Mouse (Mus musculus) embryo, embryonic 9.5 days (tissue): ENCODE measurements around the gene Mtcp1.

Source experiments
- DNase-seq: peaks from one replicate; pipeline ENCODE4 v3.0.0-alpha.2; 2017; ENCODE audit errors: extremely low spot score

The Mtcp1 gene

DNA sequence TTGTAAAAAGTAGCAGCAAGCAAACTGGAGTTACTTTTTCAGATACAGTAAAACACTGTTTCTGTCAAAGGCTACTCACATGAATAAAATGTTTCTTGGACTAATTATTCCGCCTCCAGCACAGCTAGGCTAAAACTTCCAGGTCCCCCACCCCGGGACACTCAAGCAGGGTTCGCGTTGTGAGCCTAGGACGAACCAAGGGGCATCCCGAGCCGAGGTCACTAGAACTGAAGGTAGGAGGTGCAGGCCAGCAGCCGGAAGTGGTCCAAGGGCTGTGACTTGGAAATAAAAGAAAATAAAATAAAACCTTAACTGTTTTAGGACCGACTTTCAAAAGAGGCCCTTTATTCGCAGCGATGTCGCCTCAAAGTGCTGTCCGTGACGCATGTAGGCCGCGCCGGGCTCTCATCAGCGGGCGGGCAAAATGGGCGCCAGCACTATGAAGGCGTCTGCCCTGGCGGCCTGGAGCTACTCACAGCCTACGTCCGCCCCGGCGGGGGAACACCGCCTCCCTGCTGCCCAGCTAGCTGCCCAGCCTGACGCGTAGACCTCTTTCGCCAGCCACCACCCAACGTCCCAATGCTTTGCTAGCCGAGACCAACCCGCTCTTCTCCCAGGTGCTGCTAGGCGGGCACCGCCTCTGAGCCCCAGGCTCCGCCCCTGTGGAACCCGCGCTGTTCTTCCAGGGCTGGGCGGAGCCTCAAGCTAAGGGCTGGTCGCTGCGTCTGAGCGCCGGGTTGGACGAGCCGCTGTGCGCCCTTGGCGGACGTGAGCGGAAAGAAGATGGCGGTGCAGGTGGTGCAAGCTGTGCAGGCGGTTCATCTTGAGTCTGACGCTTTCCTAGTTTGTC is at the start of gene Mtcp1, which contains the start of the genes Cmc4 and Brcc3:
Gene Mtcp1, minus strand, starts transcription at position 653 of the 850 bp plus-strand sequence.
Gene Cmc4, minus strand, starts transcription at position 649 of the 850 bp plus-strand sequence.
Gene Brcc3, plus strand, starts transcription at position 693 of the 850 bp plus-strand sequence.
- peak; percentile 82 for DNase-seq

DNA sequence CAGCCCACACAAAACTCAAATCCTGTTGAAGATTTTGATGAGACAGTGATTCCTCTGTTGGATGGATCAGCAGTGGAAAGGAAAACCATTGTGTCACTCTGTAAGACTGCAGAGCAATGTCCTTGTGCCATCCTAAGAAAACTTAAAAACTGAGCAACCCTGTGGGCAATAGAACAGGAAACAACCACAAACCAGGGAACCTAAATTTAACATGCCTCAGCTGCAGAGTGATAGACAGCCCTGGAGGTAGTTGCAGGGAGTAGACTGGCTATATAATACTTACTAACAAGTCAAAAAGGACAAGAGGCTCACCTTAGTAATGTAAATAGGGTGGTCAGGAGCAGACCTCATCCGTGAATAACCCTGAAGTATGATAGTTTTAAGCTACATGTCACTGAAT is 38.2 kb upstream of the Mtcp1 start:
- no peak for DNase-seq

DNA sequence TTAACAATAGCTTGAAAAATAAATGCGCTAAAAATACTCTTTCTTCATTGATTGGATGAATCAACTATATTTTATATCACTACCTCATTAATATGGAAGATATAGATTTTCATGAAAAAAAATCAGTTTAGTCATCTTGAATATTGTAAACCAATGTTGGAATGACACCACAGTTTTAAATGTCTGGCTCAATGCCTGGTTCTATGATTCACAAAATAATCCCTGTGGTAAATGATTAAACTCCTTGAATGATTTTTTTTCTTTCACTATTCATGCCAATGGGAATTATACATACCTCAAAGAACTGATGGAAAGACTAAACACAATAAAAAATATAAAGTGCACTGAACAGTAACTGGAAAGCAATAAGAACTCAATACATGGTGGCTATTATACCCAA is 6.7 kb downstream of the Mtcp1 start:
- no peak for DNase-seq

DNA sequence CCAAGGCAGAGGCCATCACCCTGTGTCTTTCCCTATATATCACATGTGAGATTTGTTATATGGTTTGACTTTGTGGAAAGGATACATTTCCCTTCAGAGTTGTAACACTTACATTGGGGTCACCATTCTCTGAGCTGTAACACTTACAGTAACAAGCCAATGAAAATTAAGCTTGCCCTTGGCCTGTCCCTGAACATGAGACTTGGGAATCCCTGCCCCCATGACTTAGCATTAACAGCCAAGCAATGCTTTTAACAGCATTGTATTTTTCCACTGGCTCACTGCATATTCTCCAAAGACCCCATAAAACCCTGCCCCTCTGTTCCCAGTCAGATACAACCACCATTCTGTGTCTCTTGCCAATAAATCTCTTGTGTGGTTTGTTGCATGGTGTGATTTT is 13.0 kb downstream of the Mtcp1 start:
- DNase-seq = no peak

DNA sequence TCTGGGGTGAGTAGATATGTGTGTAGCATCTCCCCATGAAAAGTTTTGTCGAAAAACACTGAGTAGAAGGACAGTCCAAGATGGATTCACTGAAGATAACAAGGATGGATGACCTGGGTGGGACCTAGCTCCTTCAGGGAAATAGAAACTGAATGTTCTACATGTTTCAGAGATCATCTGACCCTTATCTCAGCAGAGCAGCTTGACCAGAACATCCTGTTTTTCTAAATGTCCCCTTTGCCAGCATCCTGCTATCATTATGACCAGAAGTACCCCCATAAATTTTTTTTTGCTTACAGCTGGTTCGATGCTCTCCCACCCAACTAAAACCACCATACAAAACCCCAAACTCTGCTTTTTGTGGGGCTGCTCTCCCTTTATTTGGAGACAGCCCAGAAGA is 13.7 kb downstream of the Mtcp1 start:
- DNase-seq = no peak

DNA sequence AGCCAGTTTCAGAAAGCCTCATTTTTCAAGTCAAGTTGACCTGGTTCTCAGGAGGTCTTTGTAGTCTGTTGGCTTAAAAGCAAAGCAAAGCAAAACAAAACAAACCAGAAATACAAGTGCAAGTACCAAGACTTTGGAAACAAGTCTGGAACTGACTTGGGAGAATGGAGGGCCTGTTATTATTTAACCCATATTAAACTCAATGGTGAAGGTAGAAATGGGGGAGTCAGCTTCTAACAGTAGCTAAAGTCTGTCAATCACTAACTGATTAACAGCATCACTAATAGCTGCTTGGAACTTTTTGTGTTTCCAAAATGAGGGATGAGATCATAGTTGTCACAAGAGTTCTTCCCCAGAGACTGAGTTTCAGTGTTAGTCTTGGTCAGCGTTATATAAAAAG is 16.9 kb downstream of the Mtcp1 start:
- DNase-seq = no peak

DNA sequence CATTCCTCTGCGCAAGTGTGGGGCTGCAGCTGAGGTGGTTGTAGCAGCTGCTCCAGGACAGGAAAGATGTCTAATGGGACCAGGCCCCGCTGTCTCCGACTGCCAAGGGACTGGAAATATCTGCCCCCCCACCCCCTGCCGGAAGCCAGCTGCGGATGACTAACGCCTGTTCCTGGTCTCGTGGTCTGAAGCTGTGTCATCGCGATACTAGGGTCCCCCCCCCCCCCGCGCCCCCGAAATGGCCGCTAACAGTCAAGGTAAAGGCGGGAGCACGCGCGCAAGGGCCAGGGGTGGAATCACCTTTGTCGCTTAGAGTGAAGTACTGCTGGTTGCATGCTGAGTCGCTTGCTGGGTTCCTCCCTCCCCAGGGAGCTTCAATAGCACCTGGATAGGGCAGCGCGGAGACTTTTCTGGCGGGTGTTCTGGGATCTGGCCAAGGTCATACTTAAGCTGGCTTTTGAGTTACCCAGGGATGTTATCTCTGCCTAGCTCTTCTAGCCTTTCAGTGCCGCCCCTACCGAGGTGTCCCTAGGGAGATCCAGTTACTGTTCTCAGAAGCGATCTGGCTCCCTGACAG is 34.1 kb downstream of the Mtcp1 start, which contains the start of the genes Fundc2 and F8:
Gene Fundc2, plus strand, starts transcription at position 205 of the 577 bp plus-strand sequence.
Gene F8, minus strand, starts transcription at position 421 of the 577 bp plus-strand sequence.
- DNase-seq = peak; percentile 81

DNA sequence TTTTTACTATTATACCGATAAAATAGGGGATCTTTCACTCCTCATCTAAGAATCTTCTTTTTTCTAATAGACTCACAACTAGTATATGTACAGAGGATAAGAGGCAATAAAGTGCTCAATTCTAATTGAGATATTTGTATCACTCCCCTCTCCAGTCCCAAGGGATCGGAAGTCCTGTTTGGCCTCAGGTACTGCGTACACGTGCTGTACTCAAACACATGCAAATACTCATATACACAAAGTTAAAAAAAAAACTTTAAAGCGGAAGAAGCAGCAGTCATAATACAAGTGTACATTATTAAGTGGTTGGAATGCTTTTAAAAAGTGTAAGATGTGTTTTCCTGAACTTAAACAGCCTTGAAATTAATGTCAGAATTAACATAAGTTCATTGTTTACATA is 34.7 kb downstream of the Mtcp1 start:
- DNase-seq = no peak

DNA sequence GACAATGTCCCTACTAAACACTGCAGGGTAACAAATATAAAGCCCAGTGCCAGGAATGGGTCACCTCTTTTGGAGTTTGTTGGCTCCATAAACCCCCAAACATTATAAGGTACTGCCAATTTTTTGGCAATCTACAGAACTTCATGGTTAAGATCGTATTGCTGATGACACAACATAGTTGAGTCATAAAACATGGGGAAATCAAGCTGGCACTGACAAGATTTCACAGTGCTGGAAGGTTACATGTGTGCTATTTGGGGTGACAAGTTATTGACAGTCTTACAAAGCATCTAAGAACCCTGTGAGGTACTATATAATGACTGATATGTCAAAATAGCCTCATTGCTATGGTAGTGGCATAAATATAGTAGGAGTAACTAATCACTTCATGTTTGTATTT is 35.2 kb downstream of the Mtcp1 start:
- no peak for DNase-seq

DNA sequence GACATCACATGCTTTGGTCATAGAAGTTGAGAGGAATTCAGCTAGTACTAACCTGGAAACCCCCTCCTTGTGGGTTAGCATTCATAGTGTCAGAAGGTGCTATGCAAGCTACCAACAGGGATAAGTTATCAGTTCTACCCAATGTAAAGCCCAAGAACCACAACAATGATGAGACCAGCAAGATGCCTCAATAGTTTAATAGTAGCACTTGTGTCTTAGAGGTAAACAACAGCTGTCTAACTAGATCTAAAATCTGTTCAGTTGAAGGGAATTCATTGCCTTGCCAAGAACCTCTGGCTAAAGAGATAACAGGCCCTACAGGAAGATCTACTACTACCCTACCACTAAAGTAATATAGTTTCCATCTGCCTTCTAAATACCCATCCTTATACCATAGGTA is 39.6 kb downstream of the Mtcp1 start:
- no peak for DNase-seq

DNA sequence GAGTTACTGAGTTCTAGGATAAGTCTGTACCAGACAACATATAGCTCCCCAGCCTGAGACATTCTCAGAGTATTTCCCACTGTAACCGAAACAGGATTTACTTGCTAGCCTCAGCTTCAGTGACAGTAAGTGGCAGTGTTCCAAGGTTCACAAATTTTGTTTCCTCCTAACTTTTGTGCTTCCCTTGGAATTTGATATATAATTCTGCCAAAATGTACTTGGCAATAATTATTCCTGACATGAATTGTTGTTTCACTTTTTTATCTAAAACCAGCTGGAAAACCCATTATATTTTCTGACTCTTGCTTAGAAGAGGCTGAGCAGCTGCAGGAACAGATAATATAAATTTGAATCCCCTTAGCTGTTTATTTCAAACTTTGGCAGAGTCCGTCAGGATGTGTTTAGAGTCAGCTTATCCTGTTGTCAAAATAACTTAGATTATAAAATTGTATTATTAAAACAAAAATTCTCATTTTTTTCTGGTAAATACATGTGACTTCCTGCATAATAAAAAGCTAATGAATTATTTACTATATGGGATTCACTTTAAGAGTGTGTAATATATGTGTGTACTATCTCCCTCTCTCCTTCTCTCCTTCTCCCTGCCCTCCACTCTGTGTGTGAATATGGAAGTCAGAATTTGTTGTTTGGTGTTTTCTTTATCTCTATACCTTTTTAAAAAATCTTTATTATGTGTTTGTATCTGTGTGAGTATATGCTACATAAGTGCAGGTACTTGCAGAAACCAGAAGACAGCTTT is 43.5 kb downstream of the Mtcp1 start:
- no peak for DNase-seq

DNA sequence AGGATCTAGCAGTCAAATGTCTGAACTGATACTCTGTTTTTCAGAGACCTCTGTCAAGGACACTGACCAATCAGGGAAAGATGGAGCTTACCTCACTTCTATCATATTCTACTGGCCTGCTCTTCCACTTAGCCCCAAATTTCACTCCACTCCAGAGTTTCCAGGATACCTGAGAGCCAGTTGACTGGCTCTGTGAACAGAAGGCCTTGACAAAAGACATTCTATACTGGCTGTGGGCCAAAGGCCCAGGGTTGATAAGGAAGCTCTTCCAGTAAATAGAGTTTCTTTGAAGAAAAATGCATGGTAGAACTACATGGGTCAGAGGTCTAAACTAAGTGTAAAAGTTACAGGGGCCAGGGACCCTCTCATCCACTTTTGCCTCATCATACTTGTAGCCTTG is 46.2 kb downstream of the Mtcp1 start:
- no peak for DNase-seq
